ENCODE assay signal across 8 mouse cellular contexts in the genomic region with DNA sequence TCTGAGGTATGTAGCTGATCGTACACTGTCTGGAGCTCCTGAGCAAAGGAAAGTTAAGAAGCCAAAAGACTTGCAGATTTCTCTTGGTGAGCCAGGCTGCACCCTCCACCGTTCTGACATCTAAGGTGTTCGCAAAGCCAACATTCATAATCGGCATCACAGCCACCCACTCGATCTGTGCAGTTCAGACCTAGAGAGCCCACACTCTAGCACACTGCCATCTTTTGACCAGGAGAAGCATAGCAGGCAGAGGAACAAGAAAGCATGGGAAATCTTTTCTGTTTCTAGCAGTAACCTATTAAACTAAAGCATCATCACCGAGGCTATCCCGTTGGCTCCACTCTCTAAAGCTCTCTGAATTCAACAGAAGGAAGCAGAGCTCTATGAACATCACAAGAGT. TPM values are rescaled to one million over a fixed set of nuclear protein-coding genes. Genes with fewer than 3 reads are reported as not detected.
DNase-seq lines count a peak whose midpoint lies in the region; ATAC-seq lines count a peak whose summit lies in the region.

No protein-coding gene starts in this region.

- DNase-seq in cerebellum, adult 11-12 months = no peak
- DNase-seq in A20 (ENCODE audit: low read depth, low spot score) = peak; percentile 4
- DNase-seq in embryo, embryonic 10.5 days (ENCODE audit: low spot score) = peak; percentile 61
- DNase-seq in induced T-regulatory cell, adult 2 months (ENCODE audit: low read depth) = peak; percentile 6
- DNase-seq in left cerebral cortex, postnatal 4 days = peak; percentile 21
- DNase-seq in retina, adult 2 months (ENCODE audit: low read depth, low spot score) = peak; percentile 6
- DNase-seq in gastrocnemius, adult 18-20 months (ENCODE audit: low spot score) = no peak

- intact Hi-C loops in left cerebral cortex, postnatal 4 days (cut with DNase I) = no loop called here

- ATAC-seq in cerebellum, adult (ENCODE audit: insufficient number of reproducible peaks, low FRiP score, low TSS enrichment) = peak; percentile 56; the same call in 1 of the 2 replicates

RNA-seq across cellular contexts. Expression of a gene that starts 59.2 kb away (rescaled TPM):
- not detected for total RNA-seq in left cerebral cortex, postnatal 4 days (2021)
- total RNA-seq in gastrocnemius, adult 18-20 months (2021) = not detected

Comparison
In these comparisons a context has a peak if more than half of its experiments do, and no peak if none do; other contexts are left out.
1. DNase-seq: peak in A20 (single experiment), embryo, embryonic 10.5 days (single experiment), induced T-regulatory cell, adult 2 months (single experiment), left cerebral cortex, postnatal 4 days (single experiment) and retina, adult 2 months (single experiment); none in cerebellum, adult 11-12 months (single experiment) and gastrocnemius, adult 18-20 months (single experiment).